Mouse (Mus musculus) small intestine, adult 2 months (tissue): ENCODE results near the gene Fads2. TPM values are rescaled to one million over a fixed set of nuclear protein-coding genes. Genes with fewer than 3 reads are reported as not detected.

Source experiments
- H3K27ac ChIP-seq: fragments of 200-500 bp; 2 replicates; pipeline ENCODE4 v1.5.1; 2012; ENCODE audit warnings: low read depth, low read length, control low read depth, inconsistent platforms; ENCODE audit not compliant: insufficient read depth
- H3K27me3 ChIP-seq: fragments of 200-500 bp; 2 replicates; pipeline ENCODE4 v1.6.1; 2012; ENCODE audit warnings: mild to moderate bottlenecking, moderate library complexity, low read length, inconsistent platforms; ENCODE audit not compliant: control insufficient read depth, insufficient read depth
- H3K36me3 ChIP-seq: fragments of 200-500 bp; 2 replicates; pipeline ENCODE4 v1.6.1; 2012; ENCODE audit warnings: mild to moderate bottlenecking, low read length, control low read depth, inconsistent platforms; ENCODE audit not compliant: control insufficient read depth, insufficient read depth
- H3K4me1 ChIP-seq: fragments of 200-500 bp; 2 replicates; pipeline ENCODE4 v1.6.1; 2012; ENCODE audit warnings: low read length, inconsistent platforms, mixed read lengths; ENCODE audit not compliant: control insufficient read depth, insufficient read depth, insufficient read length
- H3K4me3 ChIP-seq: fragments of 200-500 bp; 2 replicates; pipeline ENCODE4 v1.5.1; 2012; ENCODE audit warnings: low read depth, mild to moderate bottlenecking, control low read depth, inconsistent platforms, low read length, moderate library complexity
- CTCF ChIP-seq: fragments of 200-500 bp; IDR thresholded peaks from 2 replicates; pipeline ENCODE4 v1.5.1; 2012; ENCODE audit warnings: low read depth, mild to moderate bottlenecking, control low read depth, inconsistent platforms, low read length, moderate library complexity, mixed read lengths; ENCODE audit not compliant: insufficient replicate concordance, insufficient read length; ENCODE audit errors: extremely low read depth
- POLR2A ChIP-seq: fragments of 200-500 bp; IDR thresholded peaks from 2 replicates; pipeline ENCODE4 v1.6.1; 2012; ENCODE audit warnings: low read depth, mild to moderate bottlenecking, control low read depth, inconsistent platforms, low read length, moderate library complexity
- WGBS: fragments of 180-500 bp; shearing (Covaris S2); methylation state at CpG from one replicate; pipeline ENCODE4 v1.1.7; 2018; 5-methylcytosine and 5-hydroxymethylcytosine counted together
- polyA plus RNA-seq: library from polyadenylated mRNA; depleted of rRNA; stranded (reverse); fragments of >200 nt; gene quantifications from 2 replicates; pipeline ENCODE4 v1.2.3, GENCODE M21; 2012

Gene Fads2
- polyA plus RNA-seq, 1 experiment = 44.9 TPM

GRCm38 (mm10) chr19:10046983-10047382 is 54.6 kb downstream of the Fads2 start:
- 10% methylated on average over 3 of the region's 3 CpGs for WGBS
- H3K27ac ChIP-seq = no peak overlapping the region
- no peak for TF ChIP-seq POLR2A
- TF ChIP-seq CTCF = no peak

GRCm38 (mm10) chr19:10046346-10046745 is 55.2 kb downstream of the Fads2 start:
- H3K27ac ChIP-seq = no peak overlapping the region
- 40% methylated on average over 4 of the region's 4 CpGs for WGBS
- H3K4me3 ChIP-seq = no peak overlapping the region
- TF ChIP-seq POLR2A (no peak), CTCF (no peak)
- H3K4me1 ChIP-seq = peaks cover 39% of the 10 kb centered on the region
- H3K36me3 ChIP-seq = no peaks in the 10 kb centered on the region
- peaks cover 1% of the 10 kb centered on the region; the same call in 1 of the 2 replicates for H3K27me3 ChIP-seq

More at GRCm38 (mm10) chr19:10046983-10047382, 54.6 kb downstream of the Fads2 start:
- no peak overlapping the region for H3K4me3 ChIP-seq
- no peaks in the 10 kb centered on the region for H3K27me3 ChIP-seq
- peaks cover 36% of the 10 kb centered on the region for H3K4me1 ChIP-seq
- H3K36me3 ChIP-seq = no peaks in the 10 kb centered on the region

- H3K27me3 ChIP-seq = peaks cover 3% of the 10 kb centered on the region; the same call in 1 of the 2 replicates
- H3K4me3 ChIP-seq = no peak overlapping the region
- no peaks in the 10 kb centered on the region for H3K36me3 ChIP-seq
- 75% methylated on average over 2 of the region's 2 CpGs for WGBS
- TF ChIP-seq POLR2A (no peak), CTCF (no peak)
- peaks cover 36% of the 10 kb centered on the region for H3K4me1 ChIP-seq
- no peak overlapping the region for H3K27ac ChIP-seq
These were observed 55.8 kb downstream of the Fads2 start for GRCm38 (mm10) chr19:10045707-10046106.

- peaks cover 29% of the 10 kb centered on the region for H3K4me1 ChIP-seq
- H3K4me3 ChIP-seq = no peak overlapping the region
- H3K27me3 ChIP-seq = peaks cover 3% of the 10 kb centered on the region; the same call in 1 of the 2 replicates
- H3K36me3 ChIP-seq = no peaks in the 10 kb centered on the region
- TF ChIP-seq POLR2A = no peak
- no peak for TF ChIP-seq CTCF
- no peak overlapping the region for H3K27ac ChIP-seq
These were observed 57.9 kb downstream of the Fads2 start for GRCm38 (mm10) chr19:10043643-10044042.

GRCm38 (mm10) chr19:10042816-10043215 is 58.7 kb downstream of the Fads2 start:
- TF ChIP-seq CTCF (no peak), POLR2A (no peak)
- Histone ChIP-seq H3K4me1 (peaks cover 29% of the 10 kb centered on the region), H3K27me3 (peaks cover 3% of the 10 kb centered on the region; the same call in 1 of the 2 replicates), H3K4me3 (no peak overlapping the region), H3K36me3 (no peaks in the 10 kb centered on the region), H3K27ac (no peak overlapping the region)
- 78% methylated on average over 4 of the region's 4 CpGs for WGBS

- TF ChIP-seq POLR2A = no peak
- TF ChIP-seq CTCF = no peak
- Histone ChIP-seq H3K27ac (no peak overlapping the region), H3K4me3 (peak overlapping the region; percentile 61), H3K27me3 (peaks cover 3% of the 10 kb centered on the region; the same call in 1 of the 2 replicates), H3K36me3 (no peaks in the 10 kb centered on the region), H3K4me1 (peaks cover 27% of the 10 kb centered on the region)
- WGBS = 52% methylated on average over 6 of the region's 6 CpGs
These were observed 59.3 kb downstream of the Fads2 start for GRCm38 (mm10) chr19:10042232-10042631.

GRCm38 (mm10) chr19:10041388-10042148 is 60.0 kb downstream of the Fads2 start, which contains the start of gene Fads3:
Gene Fads3, plus strand, starts transcription at chr19:10041569.
- Histone ChIP-seq H3K4me1 (peaks cover 21% of the 10 kb centered on the region), H3K4me3 (peak within 1 kb of the TSS; percentile 61), H3K27me3 (peaks cover 3% of the 10 kb centered on the region; the same call in 1 of the 2 replicates), H3K27ac (no peak within 1 kb of the TSS), H3K36me3 (no peaks in the 10 kb centered on the region)
- TF ChIP-seq POLR2A = peak; percentile 23; the same call in 1 of the 2 replicates
- no peak for TF ChIP-seq CTCF
- WGBS = 1% methylated on average over 64 of the region's 69 CpGs
